Mouse (Mus musculus): ENCODE data around the gene Ccl9. TPM values are rescaled to one million over a fixed set of nuclear protein-coding genes. Genes with fewer than 3 reads are reported as not detected.

The Ccl9 gene
- polyA plus RNA-seq, 1 experiment = 3.4 TPM

DNA sequence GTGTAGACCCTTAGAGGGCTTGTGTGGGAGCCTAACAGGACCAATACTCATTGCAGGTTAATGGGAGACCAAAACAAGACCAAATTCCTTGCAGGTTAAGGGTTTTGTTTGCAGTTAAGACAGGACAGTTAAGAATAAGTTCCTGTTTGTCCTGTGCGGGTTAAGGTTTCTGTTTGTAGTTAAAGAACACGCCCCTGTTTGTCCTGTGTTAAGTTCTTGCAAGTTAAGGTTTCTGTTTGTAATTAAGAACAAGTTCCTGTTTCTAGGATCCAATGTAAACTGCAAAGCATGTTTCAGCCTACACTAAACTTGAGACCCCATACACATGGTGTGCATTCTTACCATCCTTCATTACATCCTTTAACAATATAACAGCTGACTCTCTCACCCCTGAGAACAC, 8.2 kb downstream of the Ccl9 start:
- no peaks in the 10 kb centered on the region for H3K27me3 ChIP-seq (ENCODE audit: control insufficient read depth, insufficient read depth, low read length)
- WGBS = 52% methylated on average over 2 of the region's 2 CpGs
- no peaks in the 10 kb centered on the region; the same call in 1 of the 2 replicates for H3K4me1 ChIP-seq (replicated peaks; ENCODE audit: control insufficient read depth, insufficient read depth, low read length)
- TF ChIP-seq CTCF (IDR thresholded peaks at IDR 0.05; ENCODE audit: borderline replicate concordance, control insufficient read depth, extremely low read depth, insufficient read depth, low read length, poor library complexity) = no peak
- TF ChIP-seq POLR2A (IDR thresholded peaks at IDR 0.05; ENCODE audit: control insufficient read depth, extremely low read depth, insufficient read depth, low read length, poor library complexity) = no peak
- no peaks in the 10 kb centered on the region for H3K36me3 ChIP-seq (ENCODE audit: control insufficient read depth, insufficient read depth, low read length)
- no peak for DNase-seq
- H3K27ac ChIP-seq (ENCODE audit: control insufficient read depth, insufficient read depth, low read length) = no peak overlapping the region
- no peak overlapping the region for H3K4me3 ChIP-seq (ENCODE audit: control insufficient read depth, insufficient read depth, low read length)

DNA sequence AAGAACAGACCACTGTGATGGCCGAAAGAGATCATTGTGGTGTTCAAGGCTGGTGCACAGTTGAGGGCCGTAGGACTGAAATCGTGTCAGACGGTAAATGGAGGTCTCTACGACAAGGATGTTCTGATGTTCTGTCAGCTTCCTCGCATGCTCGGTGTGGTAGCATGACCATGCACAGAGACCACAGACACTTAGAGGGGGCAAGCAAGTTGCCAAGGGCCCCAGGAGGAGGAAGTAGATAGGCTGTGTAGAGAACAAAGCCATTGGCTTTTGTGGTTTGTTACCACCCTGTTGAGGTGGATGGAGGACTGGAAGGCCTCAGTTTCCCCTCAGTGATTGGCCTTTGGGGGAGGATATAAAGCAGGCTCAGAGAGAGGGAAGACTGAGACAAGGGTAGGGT, 9.2 kb downstream of the Ccl9 start:
- no peak for DNase-seq
- 26% methylated on average over 7 of the region's 7 CpGs for WGBS
- no peak for TF ChIP-seq CTCF (IDR thresholded peaks at IDR 0.05; ENCODE audit: borderline replicate concordance, control insufficient read depth, extremely low read depth, insufficient read depth, low read length, poor library complexity)
- TF ChIP-seq POLR2A (IDR thresholded peaks at IDR 0.05; ENCODE audit: control insufficient read depth, extremely low read depth, insufficient read depth, low read length, poor library complexity) = no peak
- H3K4me3 ChIP-seq (ENCODE audit: control insufficient read depth, insufficient read depth, low read length) = no peak overlapping the region
- H3K36me3 ChIP-seq (ENCODE audit: control insufficient read depth, insufficient read depth, low read length) = no peaks in the 10 kb centered on the region
- H3K27ac ChIP-seq (ENCODE audit: control insufficient read depth, insufficient read depth, low read length) = no peak overlapping the region
- no peaks in the 10 kb centered on the region; the same call in 1 of the 2 replicates for H3K4me1 ChIP-seq (replicated peaks; ENCODE audit: control insufficient read depth, insufficient read depth, low read length)
- H3K27me3 ChIP-seq (ENCODE audit: control insufficient read depth, insufficient read depth, low read length) = no peaks in the 10 kb centered on the region

DNA sequence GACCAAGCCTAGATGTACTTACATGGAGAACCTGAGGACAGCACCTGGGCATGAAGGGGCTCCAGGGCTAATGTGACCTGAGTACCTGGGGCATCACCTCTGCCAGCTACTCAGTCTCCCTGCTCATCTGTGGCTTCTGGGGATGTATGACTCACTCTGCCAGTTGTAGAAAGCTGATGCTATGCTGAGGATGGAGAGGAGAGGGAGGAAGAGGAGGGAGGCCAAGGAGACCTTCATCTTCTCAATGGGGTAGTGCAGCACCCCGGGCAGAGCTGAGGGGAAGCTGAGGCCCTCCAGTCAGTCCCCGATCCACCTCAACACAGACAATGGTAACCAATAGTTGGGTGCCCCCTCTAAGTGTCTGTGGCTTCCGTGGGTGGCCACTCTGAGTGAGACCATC, 9.7 kb downstream of the Ccl9 start:
- Histone ChIP-seq H3K27ac (ENCODE audit: control insufficient read depth, insufficient read depth, low read length) (no peak overlapping the region), H3K27me3 (ENCODE audit: control insufficient read depth, insufficient read depth, low read length) (no peaks in the 10 kb centered on the region), H3K36me3 (ENCODE audit: control insufficient read depth, insufficient read depth, low read length) (no peaks in the 10 kb centered on the region), H3K4me1 (replicated peaks; ENCODE audit: control insufficient read depth, insufficient read depth, low read length) (no peaks in the 10 kb centered on the region; the same call in 1 of the 2 replicates), H3K4me3 (ENCODE audit: control insufficient read depth, insufficient read depth, low read length) (no peak overlapping the region)
- 15% methylated on average over 3 of the region's 3 CpGs for WGBS
- DNase-seq = no peak
- TF ChIP-seq POLR2A (IDR thresholded peaks at IDR 0.05; ENCODE audit: control insufficient read depth, extremely low read depth, insufficient read depth, low read length, poor library complexity) (no peak), CTCF (IDR thresholded peaks at IDR 0.05; ENCODE audit: borderline replicate concordance, control insufficient read depth, extremely low read depth, insufficient read depth, low read length, poor library complexity) (no peak)

DNA sequence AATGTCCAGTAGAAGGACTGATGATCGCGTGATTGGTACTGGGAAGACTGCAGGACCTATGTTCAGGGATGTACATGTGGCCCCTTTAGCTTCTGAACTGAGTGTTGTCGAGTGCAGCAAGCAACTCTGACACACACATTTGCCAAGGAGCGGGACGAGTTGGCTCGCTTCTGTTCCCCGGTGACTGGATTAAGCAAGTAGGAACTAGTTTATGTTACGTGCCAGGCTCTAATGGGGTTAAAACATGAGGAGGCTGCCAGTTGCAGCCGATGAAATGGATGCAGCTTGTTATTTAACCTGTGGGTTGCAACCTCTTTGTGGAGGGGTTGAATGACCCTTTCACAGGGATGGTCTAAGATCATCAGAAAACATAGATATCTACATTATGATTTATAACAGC, 10.4 kb downstream of the Ccl9 start:
- DNase-seq = no peak
- no peak for TF ChIP-seq CTCF (IDR thresholded peaks at IDR 0.05; ENCODE audit: borderline replicate concordance, control insufficient read depth, extremely low read depth, insufficient read depth, low read length, poor library complexity)
- no peak for TF ChIP-seq POLR2A (IDR thresholded peaks at IDR 0.05; ENCODE audit: control insufficient read depth, extremely low read depth, insufficient read depth, low read length, poor library complexity)
- Histone ChIP-seq H3K27me3 (ENCODE audit: control insufficient read depth, insufficient read depth, low read length) (no peaks in the 10 kb centered on the region), H3K4me3 (ENCODE audit: control insufficient read depth, insufficient read depth, low read length) (no peak overlapping the region), H3K36me3 (ENCODE audit: control insufficient read depth, insufficient read depth, low read length) (no peaks in the 10 kb centered on the region), H3K27ac (ENCODE audit: control insufficient read depth, insufficient read depth, low read length) (no peak overlapping the region), H3K4me1 (replicated peaks; ENCODE audit: control insufficient read depth, insufficient read depth, low read length) (no peaks in the 10 kb centered on the region; the same call in 1 of the 2 replicates)
- 86% methylated on average over 9 of the region's 9 CpGs for whole genome bisulfite sequencing

DNA sequence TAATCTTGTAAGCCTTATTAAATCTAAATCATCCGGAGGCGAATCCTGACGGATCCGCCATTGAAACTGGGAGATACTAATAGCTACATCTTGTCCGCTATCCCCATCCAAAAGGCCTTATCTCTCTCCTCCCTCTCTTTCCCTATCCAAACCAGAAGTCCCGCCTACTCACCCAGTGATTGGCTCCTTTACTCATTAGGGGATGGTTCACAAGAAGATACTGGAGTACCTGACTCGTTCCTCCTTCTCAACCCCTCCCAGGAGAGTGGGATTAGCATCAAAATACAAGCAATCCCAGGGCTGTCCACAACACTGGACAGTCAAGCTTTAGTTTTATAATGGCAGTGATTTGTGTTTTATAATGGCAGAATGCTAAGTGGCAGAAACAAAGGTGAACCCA, 11.1 kb downstream of the Ccl9 start:
- Histone ChIP-seq H3K27ac (ENCODE audit: control insufficient read depth, insufficient read depth, low read length) (no peak overlapping the region), H3K4me1 (replicated peaks; ENCODE audit: control insufficient read depth, insufficient read depth, low read length) (no peaks in the 10 kb centered on the region; the same call in 1 of the 2 replicates), H3K27me3 (ENCODE audit: control insufficient read depth, insufficient read depth, low read length) (no peaks in the 10 kb centered on the region), H3K4me3 (ENCODE audit: control insufficient read depth, insufficient read depth, low read length) (no peak overlapping the region), H3K36me3 (ENCODE audit: control insufficient read depth, insufficient read depth, low read length) (no peaks in the 10 kb centered on the region)
- no peak for TF ChIP-seq POLR2A (IDR thresholded peaks at IDR 0.05; ENCODE audit: control insufficient read depth, extremely low read depth, insufficient read depth, low read length, poor library complexity)
- no peak for TF ChIP-seq CTCF (IDR thresholded peaks at IDR 0.05; ENCODE audit: borderline replicate concordance, control insufficient read depth, extremely low read depth, insufficient read depth, low read length, poor library complexity)
- no peak for DNase-seq
- WGBS = 93% methylated on average over 7 of the region's 7 CpGs

DNA sequence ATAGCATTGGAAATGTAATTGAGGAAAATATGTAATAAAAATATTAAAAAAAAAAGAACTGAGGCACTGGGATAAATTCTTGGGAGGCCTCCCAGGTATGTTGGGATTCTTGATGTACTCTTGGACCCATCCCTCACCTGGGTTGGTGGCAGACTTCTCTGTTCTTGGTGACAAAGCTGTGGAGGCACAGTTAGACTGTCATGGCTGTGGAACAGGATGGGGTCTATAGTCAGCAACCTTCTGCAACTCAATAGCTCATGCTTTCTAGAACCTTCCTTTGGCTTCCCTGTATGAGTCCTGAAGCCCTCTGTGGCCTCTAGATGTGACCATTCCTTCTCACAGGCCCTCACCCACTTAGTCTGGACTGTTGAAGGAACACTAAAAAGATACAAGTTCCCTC, 11.8 kb downstream of the Ccl9 start:
- no peak for DNase-seq
- no peaks in the 10 kb centered on the region for H3K27me3 ChIP-seq (ENCODE audit: control insufficient read depth, insufficient read depth, low read length)
- TF ChIP-seq CTCF (IDR thresholded peaks at IDR 0.05; ENCODE audit: borderline replicate concordance, control insufficient read depth, extremely low read depth, insufficient read depth, low read length, poor library complexity) (no peak), POLR2A (IDR thresholded peaks at IDR 0.05; ENCODE audit: control insufficient read depth, extremely low read depth, insufficient read depth, low read length, poor library complexity) (no peak)
- H3K4me3 ChIP-seq (ENCODE audit: control insufficient read depth, insufficient read depth, low read length) = no peak overlapping the region
- no peaks in the 10 kb centered on the region; the same call in 1 of the 2 replicates for H3K4me1 ChIP-seq (replicated peaks; ENCODE audit: control insufficient read depth, insufficient read depth, low read length)
- no peak overlapping the region for H3K27ac ChIP-seq (ENCODE audit: control insufficient read depth, insufficient read depth, low read length)
- H3K36me3 ChIP-seq (ENCODE audit: control insufficient read depth, insufficient read depth, low read length) = no peaks in the 10 kb centered on the region

DNA sequence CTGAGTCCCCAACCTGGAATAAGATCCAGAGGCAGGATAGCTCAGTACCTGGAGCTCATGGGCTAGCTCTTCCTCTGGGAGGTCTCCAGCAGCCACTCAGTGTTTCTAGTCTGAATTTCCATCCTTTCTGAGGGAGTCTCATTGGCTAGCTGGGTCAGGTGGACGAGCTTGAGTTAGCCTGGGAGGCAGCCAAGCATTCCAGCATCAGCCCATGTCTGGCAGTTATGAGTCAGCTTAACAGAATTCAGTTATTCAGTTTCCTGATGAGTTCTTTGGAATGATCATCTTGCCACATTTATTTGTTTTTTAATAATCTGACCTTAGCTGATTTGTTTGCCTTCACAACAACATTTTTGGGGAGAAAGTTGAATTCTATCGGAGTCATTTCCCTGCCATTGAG, 14.7 kb downstream of the Ccl9 start:
- Histone ChIP-seq H3K4me1 (replicated peaks; ENCODE audit: control insufficient read depth, insufficient read depth, low read length) (no peaks in the 10 kb centered on the region), H3K36me3 (ENCODE audit: control insufficient read depth, insufficient read depth, low read length) (no peaks in the 10 kb centered on the region), H3K27ac (ENCODE audit: control insufficient read depth, insufficient read depth, low read length) (no peak overlapping the region), H3K27me3 (ENCODE audit: control insufficient read depth, insufficient read depth, low read length) (no peaks in the 10 kb centered on the region), H3K4me3 (ENCODE audit: control insufficient read depth, insufficient read depth, low read length) (no peak overlapping the region)
- 83% methylated on average over 2 of the region's 2 CpGs for WGBS
- TF ChIP-seq POLR2A (IDR thresholded peaks at IDR 0.05; ENCODE audit: control insufficient read depth, extremely low read depth, insufficient read depth, low read length, poor library complexity) (no peak), CTCF (IDR thresholded peaks at IDR 0.05; ENCODE audit: borderline replicate concordance, control insufficient read depth, extremely low read depth, insufficient read depth, low read length, poor library complexity) (no peak)
- DNase-seq = no peak
